Mouse (Mus musculus) myocyte (in vitro differentiated cells): ENCODE measurements around the gene Fam234a. TPM values are rescaled to one million over a fixed set of nuclear protein-coding genes. Genes with fewer than 3 reads are reported as not detected.

Source experiments
- H3K27me3 ChIP-seq: one replicate; pipeline ENCODE4 v1.6.1; 2011; ENCODE audit not compliant: control insufficient read depth, insufficient read depth, insufficient read length
- H3K36me3 ChIP-seq: one replicate; pipeline ENCODE4 v1.6.1; 2011; ENCODE audit not compliant: control insufficient read depth, insufficient read depth
- H3K4me2 ChIP-seq: one replicate; pipeline ENCODE4 v1.6.1; 2011; ENCODE audit warnings: low read depth, control low read depth
- H3K4me3 ChIP-seq: one replicate; pipeline ENCODE4 v1.5.1; 2011; ENCODE audit warnings: mild to moderate bottlenecking, control low read depth, moderate library complexity
- H3K79me2 ChIP-seq: one replicate; pipeline ENCODE4 v1.6.1; 2011; ENCODE audit not compliant: control insufficient read depth, insufficient read depth
- H3ac ChIP-seq: one replicate; pipeline ENCODE4 v1.6.1; 2011; ENCODE audit not compliant: control insufficient read depth, insufficient read length
- CEBPB ChIP-seq: IDR thresholded peaks from 2 replicates; pipeline ENCODE4 v1.6.1; 2011; ENCODE audit warnings: mild to moderate bottlenecking, moderate library complexity; ENCODE audit not compliant: poor library complexity, insufficient read depth, severe bottlenecking
- E2F4 ChIP-seq: IDR thresholded peaks from one replicate; pipeline ENCODE4 v1.6.1; 2011; ENCODE audit warnings: mild to moderate bottlenecking, control low read depth, moderate library complexity; ENCODE audit not compliant: insufficient read depth
- MAX ChIP-seq: IDR thresholded peaks from one replicate; pipeline ENCODE4 v1.6.1; 2011; ENCODE audit warnings: low read depth, mild to moderate bottlenecking, control low read depth
- MYOD1 ChIP-seq, 3 experiments: IDR thresholded peaks; one replicate each; pipeline ENCODE4 v1.6.1; 2011; ENCODE audit warnings: control low read depth in 2 of 3, low read depth in 2 of 3, mild to moderate bottlenecking in 2 of 3, moderate library complexity in 1 of 3; ENCODE audit not compliant: insufficient read length in 2 of 3, control insufficient read depth in 1 of 3
- MYOG ChIP-seq, 3 experiments: IDR thresholded peaks; one replicate each; pipeline ENCODE4 v1.6.1; 2011; ENCODE audit warnings: control low read depth in 2 of 3, low read depth in 2 of 3, mild to moderate bottlenecking in 2 of 3; ENCODE audit not compliant: insufficient read length in 2 of 3, control insufficient read depth in 1 of 3, insufficient read depth in 1 of 3
- POLR2A ChIP-seq: IDR thresholded peaks from one replicate; pipeline ENCODE4 v1.6.1; 2011; ENCODE audit warnings: low read depth, mild to moderate bottlenecking, control low read depth, moderate library complexity; ENCODE audit not compliant: insufficient read length
- POLR2AphosphoS2 ChIP-seq: IDR thresholded peaks from one replicate; pipeline ENCODE4 v1.6.1; 2011; ENCODE audit warnings: low read depth, control low read depth; ENCODE audit not compliant: insufficient read length
- REST ChIP-seq: IDR thresholded peaks from one replicate; pipeline ENCODE4 v1.6.1; 2011; ENCODE audit warnings: mild to moderate bottlenecking, control low read depth, moderate library complexity; ENCODE audit not compliant: insufficient read depth, insufficient read length
- SRF ChIP-seq: IDR thresholded peaks from one replicate; pipeline ENCODE4 v1.6.1; 2011; ENCODE audit warnings: low read depth; ENCODE audit not compliant: control insufficient read depth, insufficient read length
- TCF12 ChIP-seq: IDR thresholded peaks from one replicate; pipeline ENCODE4 v1.6.1; 2011; ENCODE audit warnings: mild to moderate bottlenecking, control low read depth; ENCODE audit not compliant: poor library complexity, insufficient read depth, severe bottlenecking
- TCF3 ChIP-seq: IDR thresholded peaks from one replicate; pipeline ENCODE4 v1.6.1; 2011; ENCODE audit warnings: low read depth, control low read depth; ENCODE audit not compliant: insufficient read length
- USF1 ChIP-seq: IDR thresholded peaks from one replicate; pipeline ENCODE4 v1.6.1; 2011; ENCODE audit warnings: low read depth, mild to moderate bottlenecking, control low read depth, moderate library complexity
- polyA plus RNA-seq: library from polyadenylated mRNA; unstranded; fragments of >200 nt; fragmentation: generic; extraction: Trizol; gene quantifications from one replicate; pipeline ENCODE4 v1.2.1, GENCODE M21; 2012; ENCODE audit warnings: missing spikeins

The Fam234a gene
- polyA plus RNA-seq, 1 experiment = 65.4 TPM

- Histone ChIP-seq H3K27me3 (no peaks in the 10 kb centered on the region), H3K4me3 (no peak overlapping the region), H3K79me2 (peaks cover 3% of the 10 kb centered on the region), H3ac (no peak overlapping the region), H3K4me2 (peak overlapping the region; percentile 72), H3K36me3 (no peaks in the 10 kb centered on the region)
- no peak for TF ChIP-seq POLR2AphosphoS2
Observed at GRCm38 (mm10) chr17:26240120-26240790, 3.8 kb downstream of the Fam234a start.

- no peaks in the 10 kb centered on the region for H3K36me3 ChIP-seq
- no peak overlapping the region for H3K4me3 ChIP-seq
- H3K27me3 ChIP-seq = no peaks in the 10 kb centered on the region
- H3K79me2 ChIP-seq = peaks cover 3% of the 10 kb centered on the region
- H3K4me2 ChIP-seq = no peak overlapping the region
- H3ac ChIP-seq = no peak overlapping the region
- TF ChIP-seq TCF3 (no peak), POLR2AphosphoS2 (no peak), MAX (no peak), CEBPB (no peak), REST (no peak), TCF12 (no peak), MYOD1 (IDR thresholded peaks at IDR 0.05; ENCODE audit: control insufficient read depth in 1 of 3, insufficient read length in 2 of 3, low read depth in 2 of 3) (no peak), MYOG (IDR thresholded peaks at IDR 0.05; ENCODE audit: control insufficient read depth in 1 of 3, insufficient read depth in 1 of 3, insufficient read length in 2 of 3, low read depth in 2 of 3) (no peak), E2F4 (no peak), POLR2A (no peak)
Observed at GRCm38 (mm10) chr17:26239551-26239950, 4.5 kb downstream of the Fam234a start.

GRCm38 (mm10) chr17:26237667-26238066, 6.4 kb downstream of the Fam234a start:
- Histone ChIP-seq H3K79me2 (peaks cover 3% of the 10 kb centered on the region), H3K4me3 (no peak overlapping the region), H3ac (no peak overlapping the region), H3K27me3 (no peaks in the 10 kb centered on the region), H3K36me3 (no peaks in the 10 kb centered on the region), H3K4me2 (no peak overlapping the region)
- TF ChIP-seq TCF12 = no peak
- TF ChIP-seq REST = no peak
- no peak for TF ChIP-seq MAX
- no peak for TF ChIP-seq MYOD1 (IDR thresholded peaks at IDR 0.05; ENCODE audit: control insufficient read depth in 1 of 3, insufficient read length in 2 of 3, low read depth in 2 of 3)
- no peak for TF ChIP-seq MYOG (IDR thresholded peaks at IDR 0.05; ENCODE audit: control insufficient read depth in 1 of 3, insufficient read depth in 1 of 3, insufficient read length in 2 of 3, low read depth in 2 of 3)
- no peak for TF ChIP-seq POLR2A
- no peak for TF ChIP-seq SRF
- TF ChIP-seq CEBPB = no peak
- TF ChIP-seq POLR2AphosphoS2 = no peak
- no peak for TF ChIP-seq TCF3
- no peak for TF ChIP-seq USF1
- TF ChIP-seq E2F4 = no peak

- H3K27me3 ChIP-seq = no peaks in the 10 kb centered on the region
- no peaks in the 10 kb centered on the region for H3K79me2 ChIP-seq
- H3K4me3 ChIP-seq = no peak overlapping the region
- H3K4me2 ChIP-seq = peak overlapping the region; percentile 68
- H3ac ChIP-seq = no peak overlapping the region
- TF ChIP-seq REST = no peak
- peak in 2 of 3 experiments; percentile 16 to 46 for TF ChIP-seq MYOD1 (IDR thresholded peaks at IDR 0.05; ENCODE audit: control insufficient read depth in 1 of 3, insufficient read length in 2 of 3, low read depth in 2 of 3)
- no peak for TF ChIP-seq TCF3
- no peak for TF ChIP-seq USF1
- no peaks in the 10 kb centered on the region for H3K36me3 ChIP-seq
Observed at GRCm38 (mm10) chr17:26235077-26235815, 8.8 kb downstream of the Fam234a start.

- H3ac ChIP-seq = no peak overlapping the region
- H3K79me2 ChIP-seq = no peaks in the 10 kb centered on the region
- H3K36me3 ChIP-seq = no peaks in the 10 kb centered on the region
- no peak overlapping the region for H3K4me2 ChIP-seq
- no peaks in the 10 kb centered on the region for H3K27me3 ChIP-seq
- H3K4me3 ChIP-seq = no peak overlapping the region
- TF ChIP-seq REST (no peak), TCF12 (no peak), CEBPB (no peak), E2F4 (no peak), POLR2A (no peak), MYOD1 (IDR thresholded peaks at IDR 0.05; ENCODE audit: control insufficient read depth in 1 of 3, insufficient read length in 2 of 3, low read depth in 2 of 3) (no peak), USF1 (no peak), POLR2AphosphoS2 (no peak), TCF3 (no peak), MYOG (IDR thresholded peaks at IDR 0.05; ENCODE audit: control insufficient read depth in 1 of 3, insufficient read depth in 1 of 3, insufficient read length in 2 of 3, low read depth in 2 of 3) (no peak), MAX (no peak)
Observed at GRCm38 (mm10) chr17:26234386-26234785, 9.7 kb downstream of the Fam234a start.
